Mouse (Mus musculus): ENCODE results near the gene Tmem235.

DNA sequence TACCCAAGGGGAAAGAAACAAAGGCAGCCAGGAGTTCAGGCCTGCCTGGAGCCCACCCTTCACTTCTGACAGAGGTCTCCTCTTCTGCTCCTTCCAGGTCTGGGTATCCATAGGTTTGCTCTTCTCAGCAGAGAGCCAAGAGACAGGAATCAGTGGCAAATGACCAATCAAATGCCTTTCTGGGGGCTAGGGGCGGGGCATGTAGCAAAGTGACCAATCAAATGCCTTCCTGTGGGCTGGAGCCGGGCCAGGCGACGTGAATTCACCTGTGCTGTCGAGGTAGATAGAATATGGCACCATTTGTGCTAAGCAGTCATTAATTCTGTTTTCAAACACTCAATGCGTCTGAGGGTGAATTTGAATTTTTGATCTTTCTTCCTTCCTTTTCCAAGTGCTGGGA, 31.6 kb downstream of the Tmem235 start:
- no peak for TF ChIP-seq CTCF (IDR thresholded peaks at IDR 0.05; ENCODE audit: control insufficient read depth, insufficient read depth, low read length)
- TF ChIP-seq POLR2A (IDR thresholded peaks at IDR 0.05; ENCODE audit: borderline replicate concordance, control insufficient read depth, low read depth, low read length): no peak
